Mouse (Mus musculus): ENCODE measurements at regions not wholly inside any gene's neighbourhood (a gene's known extent, or its start where the extent isn't known, plus 50 kb on each side); places are given as distances from the start of the nearest gene placed in this dataset.

GRCm38 (mm10) chr16:29807859-29808258 is 228.7 kb downstream of the Opa1 start:
- no peak for TF ChIP-seq CTCF (IDR thresholded peaks at IDR 0.05; ENCODE audit: control insufficient read depth, insufficient read depth, low read length)
- TF ChIP-seq POLR2A (IDR thresholded peaks at IDR 0.05; ENCODE audit: borderline replicate concordance, control insufficient read depth, low read depth, low read length), result no peak
